Mouse (Mus musculus) c-Kit-positive CD71-positive TER-119-negative erythroid progenitor cells, embryonic 14.5 days (primary cell): Measurements from ENCODE around the gene Ndufb10.
"Not testable (repeated sequence)": the region's sequence is repeated elsewhere in the genome, so short reads cannot be mapped to it uniquely, and the experiment has no call there.

Source experiments
- DNase-seq: peaks from one replicate; pipeline ENCODE4 v3.0.0-alpha.2; 2013; ENCODE audit warnings: low read depth

Ndufb10 gene

DNA sequence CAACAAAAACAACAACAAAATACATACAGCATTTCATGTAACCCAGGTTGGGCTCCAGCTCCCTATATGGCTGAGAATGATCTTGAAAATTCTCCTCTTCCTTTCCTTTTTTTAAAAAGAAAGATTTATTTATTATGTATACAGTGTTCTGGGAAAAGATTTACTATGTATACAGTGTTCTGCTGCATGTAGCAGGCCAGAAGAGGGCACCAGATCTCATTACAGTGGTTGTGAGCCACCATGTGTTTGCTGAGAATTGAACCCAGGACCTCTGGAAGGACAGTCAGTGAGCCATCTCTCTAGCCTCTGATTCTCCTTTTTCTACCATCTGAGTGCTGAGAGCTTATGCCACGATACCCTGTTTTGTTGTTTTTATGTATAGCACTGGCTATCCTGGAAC, 10.2 kb upstream of the Ndufb10 start:
- DNase-seq, result no peak

DNA sequence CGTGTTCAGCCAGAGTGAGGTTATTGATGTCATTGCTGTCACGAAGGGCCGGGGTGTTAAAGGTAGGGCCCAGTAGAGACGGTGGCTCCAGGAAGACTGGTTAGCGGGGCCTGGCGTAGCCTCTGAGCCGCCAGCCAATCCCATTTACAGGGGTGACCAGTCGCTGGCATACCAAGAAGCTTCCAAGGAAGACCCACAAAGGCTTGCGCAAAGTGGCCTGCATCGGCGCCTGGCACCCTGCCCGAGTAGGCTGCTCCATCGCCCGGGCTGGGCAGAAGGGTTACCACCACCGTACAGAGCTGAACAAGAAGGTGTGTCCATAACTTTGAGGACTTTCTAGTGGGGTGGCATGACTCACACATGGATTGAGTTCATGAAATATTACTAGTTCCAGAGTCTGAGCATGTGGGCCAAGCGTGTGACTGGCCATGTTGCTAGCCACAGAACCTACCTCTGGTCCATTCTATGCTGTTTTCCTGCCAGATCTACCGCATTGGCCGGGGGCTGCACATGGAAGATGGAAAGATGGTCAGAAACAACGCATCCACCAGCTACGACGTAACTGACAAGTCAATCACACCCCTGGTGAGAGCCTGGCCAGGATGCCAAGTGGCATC, 9.3 kb upstream of the Ndufb10 start:
- no peak for DNase-seq

DNA sequence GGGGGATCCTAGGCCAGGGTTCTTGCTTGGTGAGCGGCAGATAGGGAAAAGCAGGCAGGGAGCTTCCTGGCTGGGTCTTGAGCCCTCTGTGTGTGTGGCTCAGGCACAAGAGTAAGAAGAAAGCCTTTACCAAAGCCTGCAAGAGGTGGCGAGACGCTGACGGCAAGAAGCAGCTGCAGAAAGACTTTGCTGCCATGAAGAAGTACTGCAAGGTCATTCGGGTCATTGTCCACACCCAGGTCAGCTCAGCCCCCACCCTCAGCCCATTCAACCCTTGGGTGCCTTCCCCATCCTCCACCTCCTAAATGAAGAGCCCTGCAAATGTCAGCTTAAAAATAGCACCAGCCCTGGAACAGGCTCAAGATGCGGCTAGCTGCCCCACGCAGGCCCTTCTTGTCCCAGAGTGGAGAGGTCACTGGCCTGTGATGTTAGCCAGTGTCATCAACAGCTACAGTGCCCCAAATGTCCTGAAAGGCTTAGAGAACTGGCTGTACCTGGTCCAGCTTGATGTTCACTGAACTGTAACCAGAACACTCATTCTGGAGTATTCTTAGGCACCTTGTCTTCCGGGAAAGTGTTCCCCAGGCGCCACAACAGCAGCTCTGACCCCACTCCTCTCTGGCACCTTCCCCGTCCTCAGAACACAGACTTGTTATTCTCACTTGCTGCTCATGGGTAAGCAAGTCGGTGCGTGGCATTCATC, 8.1 kb upstream of the Ndufb10 start:
- no peak for DNase-seq

DNA sequence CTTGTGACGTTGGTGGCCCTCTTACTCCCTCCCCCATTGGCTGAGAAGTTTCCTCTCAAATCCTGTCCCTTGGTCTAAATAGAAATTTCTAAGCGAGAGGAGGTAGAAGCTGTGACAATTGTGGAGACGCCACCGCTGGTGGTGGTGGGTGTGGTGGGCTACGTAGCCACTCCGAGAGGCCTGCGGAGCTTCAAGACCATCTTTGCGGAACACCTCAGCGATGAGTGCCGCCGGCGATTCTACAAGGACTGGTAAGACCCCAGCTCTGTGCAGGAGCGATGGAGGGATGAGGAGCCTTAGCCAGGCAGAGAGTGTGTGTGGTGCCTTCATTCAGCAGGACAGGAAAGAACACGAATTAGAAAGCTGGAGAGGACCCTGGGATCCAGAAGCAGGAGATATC, 6.5 kb upstream of the Ndufb10 start:
- DNase-seq, result no peak

DNA sequence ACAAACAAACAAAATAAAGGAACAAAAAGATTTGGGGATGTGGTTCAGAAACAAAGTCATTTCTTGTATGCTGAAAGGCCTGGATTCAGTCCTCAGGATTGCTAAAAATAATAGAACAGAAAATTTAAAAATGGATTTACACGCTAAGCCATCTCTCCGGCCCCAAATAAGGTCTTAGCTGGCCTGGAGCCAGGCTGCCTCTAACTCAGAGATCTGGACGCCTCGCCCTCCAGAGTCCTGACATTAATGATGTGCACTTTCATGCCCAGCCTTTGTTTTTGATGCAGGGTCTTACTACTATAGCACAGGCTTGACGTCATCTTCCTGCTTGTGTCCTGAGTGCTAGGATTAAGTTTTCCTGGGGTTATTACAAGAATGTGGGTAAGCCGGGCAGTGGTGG, 4.8 kb upstream of the Ndufb10 start:
- no peak for DNase-seq

DNA sequence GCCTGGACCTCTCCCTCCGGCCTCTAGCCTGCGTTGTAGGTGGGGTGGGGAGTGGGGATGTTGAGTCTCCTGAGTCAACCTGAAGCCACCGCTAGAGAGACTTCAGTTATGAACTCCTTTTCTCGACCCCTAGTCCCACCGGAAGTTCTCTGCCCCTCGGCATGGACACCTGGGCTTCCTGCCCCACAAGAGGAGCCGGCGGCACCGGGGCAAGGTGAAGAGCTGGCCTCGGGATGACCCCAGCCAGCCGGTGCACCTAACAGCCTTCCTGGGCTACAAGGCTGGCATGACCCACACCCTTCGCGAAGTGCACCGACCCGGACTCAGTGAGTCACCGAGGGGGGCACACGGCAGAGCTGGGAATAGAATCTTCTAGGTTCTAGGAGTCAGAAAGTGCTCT, 3.9 kb upstream of the Ndufb10 start:
- no peak for DNase-seq

DNA sequence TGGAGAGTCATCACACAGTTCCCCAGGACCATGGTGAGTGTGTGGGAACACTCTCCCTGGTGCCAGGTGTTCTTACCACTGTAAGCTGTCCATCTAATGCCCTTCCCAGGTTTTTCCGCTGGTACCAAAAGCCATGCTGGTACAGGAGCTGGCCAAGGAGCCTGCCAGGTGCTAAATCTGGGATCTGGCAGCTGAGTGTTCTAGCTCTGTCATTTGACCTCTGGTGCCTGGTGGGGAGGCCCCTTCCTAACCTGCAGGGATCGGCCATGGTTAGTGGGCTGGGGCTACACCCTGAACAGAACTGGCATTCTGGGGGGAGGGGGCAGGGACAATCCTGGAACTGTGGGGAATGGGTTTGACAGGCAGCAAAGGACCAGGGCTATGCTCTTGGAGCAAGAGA, 3.3 kb upstream of the Ndufb10 start, which contains the start of gene Rpl3l:
Rpl3l (plus strand) TSS at position 203 of the 400 bp plus-strand sequence.
- no peak for DNase-seq

DNA sequence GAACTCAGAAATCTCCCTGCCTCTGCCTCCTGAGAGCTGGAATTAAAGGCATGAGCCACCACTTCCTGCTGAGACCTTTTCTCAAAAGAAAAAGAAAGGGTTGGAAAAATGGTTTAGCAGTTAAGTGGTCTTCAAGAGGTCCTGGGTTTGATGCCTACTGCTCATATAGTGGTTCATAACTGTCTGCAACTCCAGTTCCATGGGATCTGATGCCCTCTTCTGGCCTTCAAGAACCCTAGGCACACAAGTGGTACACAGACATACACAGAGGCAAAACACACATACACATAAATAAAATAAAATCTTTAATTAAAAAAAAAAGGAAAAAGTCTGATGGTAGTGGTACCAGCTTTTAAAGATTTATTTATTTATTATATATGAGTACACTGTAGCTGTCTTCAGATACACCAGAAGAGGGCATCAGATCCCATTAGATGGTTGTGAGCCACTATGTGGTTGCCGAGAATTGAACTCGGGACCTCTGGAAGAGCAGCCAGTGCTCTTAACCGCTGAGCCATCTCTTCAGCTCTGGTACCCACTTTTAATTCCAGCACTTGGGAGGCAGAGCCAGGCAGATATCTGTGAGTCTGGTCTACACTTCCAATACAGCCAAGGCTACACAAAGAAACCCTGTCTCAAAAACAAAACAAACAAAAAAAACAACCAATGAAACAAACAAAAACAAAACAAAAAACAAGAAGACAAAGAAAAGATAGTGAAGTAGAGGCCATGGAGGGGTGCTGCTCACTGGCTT, 1.5 kb upstream of the Ndufb10 start:
- DNase-seq, result no peak

DNA sequence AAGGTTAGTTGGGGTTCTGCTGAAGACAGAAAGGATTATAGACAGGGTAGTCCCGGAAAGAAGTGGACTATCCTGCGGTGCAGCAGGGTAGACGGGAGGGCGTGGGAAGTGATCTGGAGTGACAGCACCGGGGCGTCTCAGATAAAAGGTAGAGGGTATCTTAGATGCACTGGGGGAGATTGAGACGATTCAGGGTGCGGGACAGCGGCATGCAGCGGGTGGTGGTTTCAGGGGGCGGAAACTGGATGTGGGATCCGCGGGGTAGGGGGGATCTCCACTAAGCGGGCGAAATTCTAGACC, 447 bp downstream of the Ndufb10 start:
- DNase-seq, result peak; percentile 54

DNA sequence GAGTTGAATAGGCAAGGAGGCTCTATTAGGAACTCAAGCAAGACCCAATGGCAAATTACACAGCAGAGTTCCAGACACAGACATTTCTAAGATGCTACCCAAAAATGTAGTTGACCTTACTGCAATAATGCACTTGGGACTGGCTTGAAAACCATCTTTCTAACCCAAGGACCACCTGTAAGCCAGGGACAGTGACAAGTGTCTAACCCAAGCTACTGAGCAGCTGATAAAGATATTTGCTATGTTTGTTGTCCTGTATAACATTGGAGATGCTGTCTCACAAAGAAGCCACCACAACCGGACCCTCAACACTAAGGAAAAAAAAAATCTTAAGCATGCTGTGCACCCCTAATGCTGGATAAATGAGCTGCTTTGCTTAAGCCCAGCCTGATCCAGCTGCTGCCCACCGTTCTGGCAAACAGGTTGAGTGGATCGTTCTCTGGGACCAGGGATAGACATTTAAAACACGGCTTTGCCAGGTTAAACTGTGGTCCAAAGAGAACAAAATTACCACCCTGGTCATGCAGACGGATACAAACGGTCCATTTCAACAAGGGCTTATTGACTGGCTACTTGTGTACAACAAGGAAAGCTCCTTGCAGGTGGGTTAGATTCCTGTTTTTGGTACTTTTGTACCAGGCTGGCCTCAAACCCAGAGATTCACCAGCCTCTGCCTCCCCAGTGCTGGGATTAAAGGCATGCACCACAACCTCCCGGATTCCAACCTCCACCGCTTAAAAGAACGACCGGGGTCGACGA, 977 bp downstream of the Ndufb10 start:
- DNase-seq, result no peak

DNA sequence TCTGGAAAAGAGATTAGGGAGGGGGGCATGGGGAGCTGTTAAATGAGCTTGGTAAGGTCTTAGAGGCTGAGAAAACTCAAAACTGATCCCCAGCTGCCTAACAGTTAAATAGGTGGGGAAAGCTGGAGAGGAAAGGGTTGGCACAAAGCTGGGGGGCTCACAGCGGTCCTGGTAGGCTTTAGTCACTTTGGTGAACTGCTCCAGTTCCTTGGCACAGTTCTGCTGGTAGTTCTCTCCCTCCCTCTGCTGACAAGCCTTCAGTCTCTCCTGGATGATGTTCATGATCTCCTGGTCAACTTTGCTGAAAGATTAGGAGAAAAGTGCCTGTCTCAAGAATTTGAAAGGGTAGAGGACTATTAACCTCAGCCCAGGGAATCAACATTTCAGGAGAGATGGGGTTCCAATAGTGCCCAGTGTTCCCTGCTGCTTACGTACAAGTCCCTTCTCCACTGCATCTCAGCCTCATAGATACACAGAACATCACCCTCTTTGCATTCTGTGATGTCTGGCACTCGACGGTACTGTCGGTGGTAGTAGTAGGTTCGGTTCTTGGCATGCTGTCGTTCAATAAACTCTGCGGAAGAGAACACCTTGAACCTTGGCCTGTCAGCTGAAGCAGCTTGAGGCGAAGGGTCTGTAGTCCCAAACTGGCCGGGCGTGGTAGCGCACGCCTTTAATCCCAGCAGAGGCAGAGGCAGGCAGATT, 1.9 kb downstream of the Ndufb10 start:
- no peak for DNase-seq

DNA sequence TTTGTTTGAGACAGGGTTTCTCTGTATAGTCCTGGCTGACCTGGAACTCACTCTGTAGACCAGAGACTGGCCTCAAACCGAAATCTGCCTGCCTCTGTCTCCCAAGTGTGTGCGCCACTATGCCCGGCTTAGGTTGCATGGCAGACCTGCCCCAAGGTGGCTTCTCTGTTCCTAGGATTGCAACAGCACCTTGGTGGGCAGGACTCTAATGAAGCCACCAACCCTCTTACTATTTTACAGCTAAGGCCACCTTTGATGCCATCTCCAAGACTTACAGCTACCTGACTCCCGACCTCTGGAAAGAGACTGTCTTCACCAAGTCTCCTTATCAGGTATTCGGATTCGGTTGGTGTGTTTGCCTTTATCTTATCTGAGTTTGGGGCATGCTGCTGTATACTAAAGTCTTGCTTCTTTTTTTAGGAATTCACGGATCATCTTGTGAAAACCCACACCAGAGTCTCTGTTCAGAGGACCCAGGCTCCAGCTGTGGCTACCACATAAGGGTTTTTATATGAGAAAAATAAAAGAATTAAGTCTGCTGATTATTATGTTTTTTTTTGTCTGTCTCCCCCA, 2.8 kb downstream of the Ndufb10 start:
- not testable (repeated sequence) for DNase-seq

DNA sequence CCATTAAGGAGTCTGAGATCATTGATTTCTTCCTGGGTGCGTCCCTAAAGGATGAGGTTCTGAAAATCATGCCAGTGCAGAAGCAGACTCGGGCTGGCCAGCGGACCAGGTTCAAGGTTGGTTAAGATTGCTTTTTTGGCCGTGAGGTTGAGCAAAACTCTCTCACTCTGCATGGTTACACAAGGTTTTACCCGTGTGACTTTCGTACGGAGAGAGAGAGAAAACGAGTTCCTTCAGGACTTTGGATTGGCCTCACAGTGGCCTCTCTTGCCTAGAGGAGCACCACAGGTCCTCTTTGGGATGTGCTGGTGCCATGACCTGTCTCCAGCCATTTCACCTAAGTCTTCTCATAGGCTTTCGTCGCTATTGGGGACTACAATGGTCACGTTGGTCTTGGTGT, 3.7 kb downstream of the Ndufb10 start:
- not testable (repeated sequence) for DNase-seq

DNA sequence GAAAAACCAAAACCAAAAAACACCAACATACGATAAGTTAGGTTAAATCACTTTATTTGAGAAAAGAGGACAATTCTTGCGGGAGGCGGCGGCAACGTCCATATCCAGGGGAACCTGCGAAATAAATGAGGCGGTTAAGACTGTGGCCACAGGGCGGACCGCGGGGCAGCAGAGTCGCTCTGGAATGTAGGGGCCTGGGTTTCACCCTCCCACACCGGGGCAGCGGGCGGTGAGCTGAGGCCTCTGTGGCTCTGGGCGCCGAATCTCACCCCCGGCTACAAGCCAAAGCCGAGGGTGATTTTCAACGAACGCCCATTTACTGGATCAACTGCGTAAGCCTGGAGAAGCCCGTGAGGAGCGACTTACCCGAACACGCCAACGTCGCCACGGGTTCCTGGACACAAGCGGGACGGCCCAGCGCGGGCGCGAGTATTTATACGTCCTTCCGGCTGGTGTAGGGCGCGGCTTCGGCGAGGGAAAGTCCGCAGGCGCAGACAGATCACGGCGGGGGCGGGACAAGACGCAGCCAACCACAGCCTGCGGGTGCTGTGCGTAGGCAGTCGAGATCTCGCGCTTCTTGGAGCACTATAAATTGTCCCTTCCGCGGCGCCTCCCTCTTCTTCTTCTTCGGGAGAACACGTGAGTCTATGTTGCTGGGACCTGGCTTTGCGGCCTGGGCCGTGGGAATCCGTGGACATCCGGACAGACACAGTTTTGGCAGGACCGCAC, 4.6 kb downstream of the Ndufb10 start:
- DNase-seq, result peak; percentile 95

DNA sequence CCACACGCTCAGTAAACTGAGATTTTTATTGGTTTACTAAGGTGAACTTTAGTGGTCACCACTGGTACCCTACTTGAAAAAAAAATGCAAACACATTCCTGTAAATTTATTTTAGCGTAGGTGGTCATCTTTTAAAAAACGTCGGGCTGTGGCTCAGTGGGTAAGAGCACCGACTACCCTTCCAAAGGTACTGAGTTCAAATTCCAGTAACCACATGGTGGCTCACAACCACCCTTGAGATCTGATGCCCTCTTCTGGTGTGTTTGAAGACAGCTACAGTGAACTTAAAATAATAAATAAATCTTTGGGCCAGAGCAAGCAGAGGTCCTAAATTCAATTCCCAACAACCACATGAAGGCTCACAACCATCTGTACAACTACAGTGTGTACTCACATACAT, 5.3 kb downstream of the Ndufb10 start:
- not testable (repeated sequence) for DNase-seq

DNA sequence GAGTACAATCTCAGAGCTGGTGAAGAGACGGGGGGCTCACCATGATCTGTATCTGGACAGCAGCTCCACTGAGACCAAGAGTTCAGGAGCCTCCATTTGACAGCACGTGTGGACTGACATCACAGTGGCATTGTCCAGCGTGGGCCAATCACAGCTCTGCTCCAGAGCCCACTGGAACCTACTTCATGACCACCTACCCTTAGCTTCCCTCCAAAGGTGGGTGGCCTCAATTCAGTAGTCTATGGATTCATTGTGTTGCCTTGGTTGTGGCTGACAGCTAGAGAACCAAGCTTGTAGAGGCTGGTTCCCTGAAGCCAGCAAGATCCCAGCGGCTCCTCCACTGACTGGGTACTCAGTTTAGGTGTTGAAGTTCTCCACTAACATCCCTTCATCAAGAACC, 6.3 kb downstream of the Ndufb10 start, which contains the start of the genes Rnf151 and Rps2:
Rnf151 (minus strand) TSS at position 121 of the 400 bp plus-strand sequence.
Rps2 (plus strand) TSS at position 174 of the 400 bp plus-strand sequence.
- no peak for DNase-seq

DNA sequence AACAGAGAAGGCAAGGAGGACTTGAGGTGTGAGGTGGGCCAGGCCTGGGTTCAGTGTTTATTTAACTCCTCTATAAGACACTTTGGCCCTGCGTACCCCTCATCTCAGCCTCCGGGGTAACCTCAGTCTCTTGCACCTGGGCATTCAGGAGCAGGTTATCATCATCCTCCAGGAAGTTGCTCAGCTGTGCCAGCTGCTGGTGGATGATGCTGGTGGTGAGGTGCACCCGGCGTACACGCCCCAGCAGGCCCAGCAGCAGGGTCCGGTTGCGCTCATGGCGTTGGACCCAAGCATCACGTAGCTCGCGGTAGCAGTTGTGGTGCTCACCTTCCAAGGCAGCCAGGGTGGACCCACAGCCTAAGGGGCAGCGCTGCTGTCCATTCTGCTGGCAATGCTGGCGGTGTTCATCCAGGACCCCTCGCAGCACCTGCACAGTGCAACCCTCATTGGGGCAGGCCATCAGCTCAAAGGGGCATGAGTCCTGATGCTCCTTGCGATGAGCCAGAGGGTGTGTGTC, 8.1 kb downstream of the Ndufb10 start:
- DNase-seq, result no peak

DNA sequence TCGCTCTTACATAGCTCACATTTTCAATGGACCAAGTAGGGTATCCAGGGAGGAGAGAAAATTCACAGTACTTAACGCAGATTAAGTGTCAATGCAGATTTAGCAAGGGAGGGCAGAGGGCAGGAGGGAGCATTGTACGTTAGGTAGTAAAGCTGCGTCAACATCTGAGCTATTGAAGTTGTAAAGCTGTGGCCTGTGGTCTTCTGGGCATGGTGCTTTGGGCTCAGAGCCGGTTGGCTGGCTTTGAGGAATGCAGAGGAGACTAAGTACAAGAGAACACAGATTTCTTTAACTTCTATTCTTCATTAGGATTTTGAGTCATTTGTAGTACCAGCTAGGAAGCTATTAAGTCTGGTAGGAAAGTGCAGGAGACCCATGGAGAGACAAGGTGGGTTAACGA, 8.7 kb downstream of the Ndufb10 start:
- no peak for DNase-seq

DNA sequence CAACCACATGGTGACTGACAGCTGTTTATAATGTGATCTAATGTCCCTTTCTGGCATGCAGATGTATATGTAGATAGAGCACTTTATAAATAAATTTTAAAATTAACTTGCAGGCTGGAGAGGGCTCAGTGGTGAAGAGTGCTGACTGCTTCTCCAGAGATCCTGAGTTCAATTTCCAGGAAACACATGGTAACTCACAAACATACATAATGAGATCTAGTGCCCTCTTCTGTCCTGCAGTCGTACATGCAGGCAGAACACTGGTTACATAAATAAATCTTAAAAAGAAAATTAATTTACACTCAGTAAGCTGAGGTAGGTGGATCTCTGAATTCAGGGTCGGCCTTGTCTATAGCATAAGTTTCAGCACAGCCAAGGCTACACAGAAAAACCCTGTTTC, 15.6 kb downstream of the Ndufb10 start:
- no peak for DNase-seq

DNA sequence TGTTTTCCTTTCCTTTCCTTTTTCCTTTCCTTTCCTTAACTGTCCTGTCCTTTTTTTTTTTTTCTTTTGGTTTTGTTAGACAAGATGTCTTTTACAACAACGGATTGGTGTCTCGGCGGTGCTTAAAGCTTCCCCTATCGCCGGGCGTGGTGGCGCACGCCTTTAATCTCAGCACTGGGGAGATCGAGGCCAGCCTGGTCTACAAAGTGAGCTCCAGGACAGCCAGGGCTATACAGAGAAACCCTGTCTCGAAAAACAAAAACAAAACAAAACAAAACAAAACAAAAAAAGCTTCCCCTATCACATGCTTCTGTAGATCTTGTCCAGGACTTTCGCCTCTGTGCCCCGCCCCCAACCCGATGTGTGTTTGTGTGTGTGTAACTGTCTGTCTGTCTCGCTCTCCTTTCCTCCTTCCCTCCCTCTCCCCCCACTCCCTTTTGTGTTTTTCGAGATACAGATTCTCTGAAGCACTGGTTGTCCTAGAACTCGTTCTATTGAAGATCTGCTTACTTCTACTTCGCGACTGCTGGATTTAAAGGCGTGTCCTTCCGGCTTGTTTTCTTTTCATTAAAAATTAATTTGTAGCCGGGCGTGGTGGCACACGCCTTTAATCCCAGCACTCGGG, 16.4 kb downstream of the Ndufb10 start:
- DNase-seq, result no peak
